Mouse (Mus musculus) c-Kit-negative CD71-positive TER-119-positive erythroid progenitor cells, embryonic 14.5 days (primary cell): ENCODE data around the gene Fgfr2.

Source experiments
- DNase-seq: peaks from one replicate; pipeline ENCODE4 v3.0.0-alpha.2; 2013; ENCODE audit warnings: low read depth, low spot score

Gene Fgfr2

DNA sequence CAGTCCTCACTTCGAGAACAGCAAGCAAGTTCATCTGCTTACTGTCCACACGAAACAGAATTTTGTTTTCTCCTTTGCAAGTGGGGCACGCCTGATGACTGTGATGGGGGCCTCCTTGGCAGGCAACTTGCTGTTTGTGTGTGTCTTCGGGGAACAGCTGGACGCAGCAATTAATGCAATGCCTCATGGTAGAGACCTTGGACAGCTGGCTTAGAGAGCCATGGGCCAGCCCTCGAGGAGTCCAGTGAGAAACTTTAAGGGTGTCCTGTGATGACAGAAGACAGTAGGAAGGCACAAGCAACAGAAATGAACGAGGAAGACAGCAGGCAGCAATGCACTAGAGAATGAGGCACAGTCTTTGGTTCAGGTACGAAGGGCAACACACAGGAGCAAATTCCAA is 852.8 kb downstream of the Fgfr2 start:
- DNase-seq: no peak

DNA sequence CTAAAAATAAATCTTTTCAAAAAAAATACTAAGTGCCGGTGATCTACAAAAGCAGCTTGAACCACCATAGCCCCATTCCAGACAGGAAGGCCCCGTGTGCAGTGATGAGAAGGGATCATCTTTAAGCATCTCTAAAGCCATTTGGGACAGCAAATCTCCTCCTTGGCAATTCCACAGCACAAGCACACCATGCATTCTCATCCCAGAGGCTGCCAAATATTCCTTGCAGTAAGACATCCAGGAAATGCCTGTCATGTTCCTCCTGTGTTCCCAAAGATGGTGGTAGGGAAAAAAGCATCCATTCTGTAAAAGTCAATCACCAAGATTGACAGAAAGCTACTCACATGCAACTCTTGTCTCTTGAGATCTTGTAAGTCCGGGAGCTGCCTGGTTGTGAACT is 853.5 kb downstream of the Fgfr2 start:
- DNase-seq: no peak

DNA sequence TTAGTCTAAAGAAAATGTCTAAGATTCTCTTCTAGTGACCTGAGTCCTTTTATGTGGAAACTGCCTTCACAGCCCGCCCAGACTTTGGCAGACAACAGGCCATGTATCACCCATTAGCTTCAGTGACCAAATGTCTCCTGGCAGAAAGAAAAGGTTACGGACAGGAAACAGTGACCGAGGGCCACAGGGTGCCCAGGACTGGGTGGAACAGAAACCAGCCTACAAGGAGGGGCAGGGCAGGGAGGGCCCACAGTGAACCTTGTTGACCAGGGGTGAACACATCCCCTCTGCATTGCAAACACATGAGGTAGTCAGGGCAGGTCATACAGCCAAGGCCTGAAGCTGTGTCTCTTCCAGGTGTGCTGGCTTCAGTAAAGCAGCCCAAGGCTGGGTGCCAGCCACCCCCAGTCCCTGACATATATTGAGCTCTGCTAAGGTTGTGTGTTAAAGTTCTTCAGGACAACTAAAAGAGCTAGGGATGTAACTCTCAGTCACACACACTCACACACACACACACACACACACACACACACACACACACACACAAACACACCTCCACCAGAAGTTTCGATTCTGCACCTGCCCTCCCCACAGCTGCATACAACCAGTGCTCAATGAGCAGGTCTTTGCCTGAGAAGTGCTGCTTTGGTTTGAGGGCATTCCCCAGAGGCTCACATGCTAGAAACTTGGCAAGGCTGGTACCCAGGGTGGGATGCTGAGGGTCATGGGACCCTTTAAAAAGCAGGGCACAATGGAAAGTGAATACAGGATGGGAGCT is 855.2 kb downstream of the Fgfr2 start:
- DNase-seq: no peak

DNA sequence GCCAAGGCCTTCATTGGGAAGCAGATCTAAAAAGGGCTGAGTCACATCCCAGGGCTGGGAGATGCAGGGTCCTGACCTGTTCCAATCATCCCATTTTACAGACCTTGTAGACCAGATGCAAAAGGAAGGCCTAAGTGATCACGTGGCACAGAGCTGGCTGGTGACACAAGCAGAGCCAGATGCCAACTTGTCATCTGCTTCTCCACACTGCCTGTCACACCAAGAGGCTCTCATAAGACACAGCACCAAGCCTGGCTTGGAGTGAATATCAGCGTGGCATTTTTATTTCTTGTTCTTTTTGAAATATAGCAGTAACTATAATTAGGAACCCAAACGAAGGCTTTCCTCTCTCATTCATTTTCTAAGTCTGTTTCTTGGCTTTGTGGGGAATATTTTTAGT is 858.4 kb downstream of the Fgfr2 start:
- no peak for DNase-seq

DNA sequence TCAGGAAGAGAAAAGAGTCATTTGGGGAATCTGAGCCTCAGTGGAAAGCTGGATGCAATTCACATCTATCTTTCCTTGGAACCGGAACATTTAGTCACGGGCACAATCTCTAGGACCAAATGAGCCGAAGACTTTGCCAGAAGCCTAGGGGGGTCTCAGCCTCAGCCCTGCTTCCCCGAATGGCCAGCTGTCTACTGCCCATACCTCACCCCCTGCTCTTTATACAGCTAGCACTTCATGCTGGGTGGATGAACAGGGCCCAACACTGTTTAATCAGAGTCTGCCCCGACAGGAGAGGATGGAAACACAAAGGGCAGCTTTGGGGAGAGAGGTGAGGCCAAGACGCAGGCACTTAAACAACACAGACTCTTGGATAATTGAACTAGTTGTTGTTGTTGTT is 860.0 kb downstream of the Fgfr2 start:
- no peak for DNase-seq

DNA sequence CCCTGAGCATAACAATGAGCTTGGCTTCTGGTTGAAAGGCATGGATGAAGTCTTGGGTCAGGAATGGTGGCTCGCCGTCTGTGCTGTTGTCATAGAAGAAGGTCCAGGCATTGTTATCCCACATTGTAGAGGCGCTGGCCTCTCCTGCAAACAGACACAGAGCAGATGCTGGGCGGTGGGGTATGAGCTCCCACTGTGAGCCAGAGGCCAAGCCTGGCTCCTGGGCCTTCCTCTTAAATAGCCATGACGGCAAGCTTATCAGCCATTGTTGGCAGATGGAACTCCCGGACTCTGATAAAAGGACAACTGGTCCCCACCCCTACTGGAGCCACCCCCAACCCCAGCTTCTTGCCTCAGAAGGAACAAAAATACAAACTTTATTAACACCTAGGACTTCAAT is 860.5 kb downstream of the Fgfr2 start:
- DNase-seq: peak; percentile 19

DNA sequence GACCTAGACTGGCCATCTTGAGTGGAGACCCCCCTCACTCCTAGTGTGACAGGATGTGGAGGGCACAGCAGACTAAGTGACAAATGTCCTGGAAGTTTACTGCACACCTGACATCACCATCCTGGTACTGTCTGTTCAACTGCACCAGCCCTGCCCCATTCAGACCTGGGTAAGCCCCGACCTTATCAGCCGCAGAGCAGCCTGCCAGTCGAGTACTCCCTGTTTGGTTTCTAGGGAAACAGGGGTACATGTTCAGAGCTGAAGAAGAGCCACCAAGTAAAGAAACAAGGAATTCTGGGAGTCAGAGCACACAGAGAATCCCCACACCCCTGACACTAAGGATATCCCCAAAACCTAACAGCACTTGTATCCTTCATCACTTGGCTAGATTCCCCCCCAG is 861.3 kb downstream of the Fgfr2 start:
- DNase-seq: peak; percentile 39

DNA sequence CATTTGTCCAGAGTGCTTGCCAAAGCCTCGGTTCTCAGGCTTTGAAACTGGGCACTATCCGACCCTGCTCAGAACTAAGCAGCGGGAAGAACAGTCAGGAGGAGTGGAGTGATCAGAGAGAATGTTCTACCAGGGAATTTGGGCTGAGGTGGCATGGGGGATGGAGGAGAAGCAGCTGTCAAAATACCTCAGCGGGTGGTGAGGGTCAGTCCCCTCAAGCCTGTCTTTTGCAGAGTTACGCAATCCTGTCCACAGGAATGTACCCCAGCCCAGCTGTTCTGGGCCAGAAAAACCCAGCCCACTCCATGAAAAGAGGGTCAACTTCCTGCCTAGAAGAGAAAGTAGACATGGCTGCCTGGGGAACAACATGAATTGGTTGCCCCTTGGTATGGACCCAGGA is 862.5 kb downstream of the Fgfr2 start:
- no peak for DNase-seq

DNA sequence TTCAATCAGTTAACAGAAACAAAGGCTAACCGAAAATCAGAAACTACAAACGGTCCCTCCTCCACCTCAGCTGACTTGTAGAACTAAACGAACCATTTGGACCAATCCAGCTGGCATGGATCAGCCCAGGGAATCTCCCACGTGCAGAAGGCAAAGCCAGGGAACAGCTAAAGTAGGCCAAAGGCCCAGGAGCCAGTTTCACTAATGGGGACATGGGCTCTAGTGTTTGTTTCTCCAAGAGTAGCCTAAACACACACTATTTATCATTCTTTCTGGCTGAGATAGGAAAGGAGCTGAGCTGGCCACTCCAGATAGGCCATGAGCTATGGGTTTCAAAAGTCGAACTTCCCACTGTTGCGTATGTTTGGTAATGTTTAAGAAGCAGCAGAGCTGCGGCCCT is 864.3 kb downstream of the Fgfr2 start:
- DNase-seq: no peak

DNA sequence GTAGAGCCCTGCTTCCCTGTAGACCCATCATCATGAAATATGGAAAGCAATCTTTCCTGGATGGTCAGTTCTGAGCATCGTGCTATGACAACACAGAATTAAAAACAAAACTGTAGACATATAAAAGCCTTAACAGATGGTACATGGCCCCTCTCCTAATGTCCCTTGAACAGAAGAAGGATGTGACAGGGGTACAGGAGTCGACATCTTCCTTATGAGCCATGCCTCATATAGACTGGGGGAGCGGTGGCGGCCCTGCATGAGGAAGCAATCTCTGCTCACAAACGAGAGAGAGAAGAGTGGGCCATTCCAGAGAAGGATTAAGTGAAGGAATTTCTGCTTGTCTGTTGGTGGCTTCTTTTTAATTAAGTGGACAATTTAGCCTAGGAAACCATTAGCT is 864.9 kb downstream of the Fgfr2 start:
- no peak for DNase-seq

DNA sequence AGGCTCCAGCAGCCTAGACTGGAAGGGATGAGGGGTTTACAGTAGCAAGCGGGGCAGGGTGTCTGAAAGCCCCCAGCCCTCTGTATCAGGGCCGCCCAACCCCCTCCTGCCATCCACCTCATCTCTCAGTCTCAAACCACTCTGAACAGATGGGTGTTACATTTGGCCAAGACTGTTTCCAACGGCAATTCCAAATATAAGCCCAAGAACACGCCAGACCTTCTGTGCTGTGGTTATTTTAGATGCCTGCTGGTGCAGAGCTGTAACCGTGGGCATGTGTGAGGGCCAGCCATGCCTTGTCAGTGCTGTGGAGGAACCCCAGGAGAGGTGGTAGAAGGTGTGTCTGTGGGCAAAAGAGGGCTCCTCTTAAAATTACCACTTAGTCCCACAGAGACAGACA is 869.6 kb downstream of the Fgfr2 start:
- DNase-seq: no peak

DNA sequence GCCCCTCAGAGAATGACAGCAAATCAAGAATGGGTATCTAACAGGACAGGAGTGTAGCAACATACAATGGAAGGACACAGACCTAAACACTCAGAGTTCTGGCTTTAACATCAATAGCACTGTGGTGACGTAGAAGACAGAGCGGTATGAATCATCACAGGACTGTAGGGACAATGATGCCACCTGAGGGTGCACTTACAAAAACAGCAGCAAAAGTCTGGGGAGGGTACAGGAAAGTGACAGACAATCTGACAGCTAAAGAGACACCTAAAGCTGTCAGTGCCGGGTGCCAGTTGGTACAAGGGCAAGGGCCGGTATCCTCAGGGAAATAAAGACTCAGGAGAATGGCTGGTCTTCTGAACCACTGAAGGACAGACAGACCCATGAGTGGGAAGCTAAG is 870.1 kb downstream of the Fgfr2 start:
- DNase-seq: no peak

DNA sequence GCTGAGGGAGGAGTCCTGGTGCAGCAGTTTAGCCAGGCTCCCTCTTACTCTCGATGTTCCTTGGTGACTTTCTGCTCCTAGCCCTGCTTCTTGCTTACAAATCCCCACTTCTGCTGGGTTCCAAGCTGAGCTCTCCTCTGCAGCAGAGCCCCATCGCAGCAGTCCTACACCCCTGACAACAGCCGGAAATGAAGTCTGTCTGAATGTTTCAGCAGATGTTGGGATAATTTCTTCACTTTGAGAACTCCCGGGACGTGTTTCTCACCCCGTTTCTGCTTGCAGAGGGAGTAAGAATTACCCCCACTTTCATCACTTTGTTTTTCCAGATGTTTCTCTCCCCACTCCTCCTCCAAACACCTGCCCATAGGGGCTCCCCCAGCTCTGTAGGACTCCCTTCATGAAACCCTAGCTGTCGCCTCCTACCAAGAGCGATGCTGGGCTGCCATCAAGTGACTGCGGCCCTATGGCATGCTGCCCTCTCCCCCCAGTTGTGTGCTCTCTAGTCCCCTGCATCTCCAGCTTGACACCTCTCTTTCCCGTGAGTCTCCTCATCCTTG is 873.5 kb downstream of the Fgfr2 start:
- no peak for DNase-seq

DNA sequence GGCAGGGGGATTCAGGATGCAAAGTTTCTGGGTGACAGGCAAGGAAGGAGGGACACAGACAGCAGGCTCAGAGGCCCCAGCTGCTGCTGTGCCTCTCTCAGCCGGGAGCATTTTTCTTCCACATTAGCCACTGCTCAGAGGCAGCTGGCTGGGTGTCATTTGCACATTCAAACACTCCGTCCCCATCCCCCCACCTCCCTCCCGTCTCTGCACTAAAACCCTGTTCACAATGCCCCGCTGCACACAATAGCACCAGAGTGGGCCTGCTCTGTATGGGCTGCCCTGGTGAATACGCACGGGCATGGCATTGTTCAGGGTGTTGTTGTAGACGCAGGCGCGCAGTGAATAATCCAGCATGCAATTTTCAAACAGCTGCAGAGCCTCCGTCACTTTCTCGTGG is 875.6 kb downstream of the Fgfr2 start:
- no peak for DNase-seq

DNA sequence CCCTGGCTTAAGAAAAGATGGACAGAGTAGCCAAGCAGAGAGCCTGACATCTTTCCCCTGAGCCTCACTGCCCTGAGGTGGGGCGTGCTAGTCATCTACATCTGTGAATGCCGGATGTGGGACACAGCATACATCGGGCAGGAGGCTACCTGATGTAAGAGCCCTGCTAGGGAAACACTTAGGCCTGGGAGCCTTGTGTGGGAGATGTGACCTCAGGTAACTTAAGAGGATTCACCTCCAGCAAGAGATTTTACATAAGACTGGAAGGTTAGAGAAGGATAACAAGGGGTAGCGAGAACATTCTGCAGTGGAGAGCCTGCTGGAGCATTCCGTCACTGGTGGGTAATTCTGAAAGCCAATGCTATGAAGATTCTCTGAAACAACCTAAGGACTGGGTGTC is 876.1 kb downstream of the Fgfr2 start:
- DNase-seq: no peak

DNA sequence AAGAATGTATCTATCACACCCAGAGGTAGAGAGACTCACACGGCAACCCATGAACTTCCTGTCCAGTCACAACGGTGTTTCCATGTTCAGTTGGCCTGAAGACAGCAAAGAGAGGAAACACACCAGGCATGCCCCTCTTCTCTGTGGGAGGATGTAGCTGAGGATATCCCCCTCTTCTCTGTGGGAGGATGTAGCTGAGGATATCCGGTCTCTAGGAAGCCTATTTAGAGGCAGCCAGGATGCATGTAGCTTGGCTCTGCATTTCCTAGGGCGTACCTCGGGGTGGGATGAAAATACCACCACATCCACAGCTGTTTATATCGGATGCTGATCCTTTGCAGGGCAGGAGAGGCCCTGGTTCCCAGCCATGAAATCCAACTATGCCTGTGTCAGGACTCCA is 877.4 kb downstream of the Fgfr2 start:
- DNase-seq: no peak

DNA sequence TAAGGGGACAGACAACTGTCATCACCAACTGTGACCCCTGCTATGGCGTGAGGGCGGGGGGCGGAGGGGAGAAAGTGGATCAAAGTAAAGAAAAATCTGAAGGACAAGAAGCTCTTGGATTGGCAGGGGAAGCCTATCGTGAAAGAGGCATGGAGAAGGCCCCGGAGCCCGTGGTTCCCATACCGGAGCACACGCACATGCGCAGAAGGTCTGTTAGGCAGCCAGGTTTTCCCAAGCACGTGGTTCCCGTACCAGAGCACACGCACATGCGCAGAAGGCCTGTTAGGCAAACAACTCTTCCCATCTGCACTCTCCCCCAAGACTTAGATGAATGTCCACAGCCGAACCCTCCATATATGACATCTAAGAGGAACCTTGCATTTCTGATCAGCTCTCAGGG is 878.5 kb downstream of the Fgfr2 start:
- no peak for DNase-seq

DNA sequence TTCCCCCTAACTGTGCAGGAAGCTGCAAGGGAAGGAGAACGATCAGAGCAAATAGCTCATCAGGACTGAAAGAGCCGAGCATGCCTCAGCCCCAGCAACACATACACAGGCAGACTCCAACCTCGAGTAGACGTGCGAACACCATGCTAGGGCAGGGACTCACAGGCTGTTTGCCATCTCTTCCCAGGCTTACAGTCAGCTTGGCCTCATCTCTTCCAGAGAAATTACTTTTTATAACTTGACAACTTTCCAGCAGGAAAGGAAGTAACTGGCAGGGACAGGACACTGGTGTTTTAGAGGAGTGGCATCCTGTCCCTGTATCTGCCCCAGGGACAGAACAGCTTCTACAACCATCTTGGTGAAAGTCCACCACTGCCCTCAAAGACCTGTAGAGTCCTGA is 879.9 kb downstream of the Fgfr2 start:
- no peak for DNase-seq

DNA sequence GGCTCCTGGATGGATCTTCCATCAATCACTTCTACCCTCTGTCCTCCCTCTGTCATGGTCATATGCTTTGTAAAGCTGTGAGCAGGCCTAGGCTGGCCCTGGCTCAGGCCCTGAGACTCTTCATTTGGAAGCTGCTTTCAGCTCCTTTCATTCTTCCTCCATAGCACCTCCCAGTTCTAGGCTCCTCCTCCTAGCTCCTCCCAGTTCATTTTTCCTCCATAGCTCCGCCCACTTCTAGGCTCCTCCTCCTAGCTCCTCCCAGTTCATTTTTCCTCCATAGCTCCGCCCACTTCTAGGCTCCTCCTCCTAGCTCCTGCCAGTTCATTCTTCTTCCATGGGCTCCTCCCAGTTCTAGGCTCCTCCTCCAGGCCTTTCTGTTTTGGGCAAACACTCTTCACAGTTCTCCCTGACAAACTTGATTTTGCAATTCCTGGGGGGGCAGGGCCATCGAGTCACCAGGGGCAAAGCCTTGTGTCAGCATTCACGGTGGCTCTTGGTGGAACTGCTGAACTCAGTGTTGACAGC is 880.5 kb downstream of the Fgfr2 start:
- DNase-seq: no peak

DNA sequence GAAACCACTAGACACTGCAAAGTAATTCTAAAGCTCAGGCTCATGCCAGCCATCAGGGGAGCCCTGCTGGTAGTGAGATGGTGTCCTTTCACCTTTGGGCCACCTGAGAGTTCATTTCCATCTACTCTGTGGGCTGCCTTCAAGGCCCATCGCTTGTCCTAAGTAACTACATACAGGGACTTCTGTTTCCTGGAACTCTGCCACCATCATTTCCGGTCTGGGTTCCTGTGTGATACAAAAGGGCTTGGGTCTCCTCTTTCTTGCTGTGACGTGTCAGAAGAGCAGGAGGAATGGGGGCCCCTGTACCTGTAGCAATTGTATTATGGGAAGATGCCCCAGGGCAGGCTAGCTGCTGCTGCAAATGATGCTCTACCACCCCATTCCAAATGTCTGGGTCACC is 884.2 kb downstream of the Fgfr2 start:
- no peak for DNase-seq

DNA sequence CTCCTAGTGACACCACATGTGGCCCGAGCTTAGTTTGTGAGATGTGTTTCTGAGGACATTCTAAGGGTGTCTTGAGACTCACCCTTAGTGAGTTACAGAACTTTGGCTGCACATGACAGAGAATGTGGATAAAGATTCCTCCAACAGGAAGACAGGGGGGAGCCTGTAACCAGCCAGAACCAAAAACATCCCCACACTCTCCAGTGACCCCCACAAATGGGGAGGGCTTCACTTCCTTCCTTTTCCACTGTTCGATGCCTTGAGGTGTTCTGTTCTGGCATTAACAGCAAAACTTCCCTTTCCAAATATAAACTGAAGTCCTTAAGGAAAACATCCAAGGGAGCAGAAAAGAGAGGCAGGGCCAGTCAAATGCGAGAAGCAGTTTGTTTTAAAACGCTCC is 886.0 kb downstream of the Fgfr2 start:
- DNase-seq: no peak

DNA sequence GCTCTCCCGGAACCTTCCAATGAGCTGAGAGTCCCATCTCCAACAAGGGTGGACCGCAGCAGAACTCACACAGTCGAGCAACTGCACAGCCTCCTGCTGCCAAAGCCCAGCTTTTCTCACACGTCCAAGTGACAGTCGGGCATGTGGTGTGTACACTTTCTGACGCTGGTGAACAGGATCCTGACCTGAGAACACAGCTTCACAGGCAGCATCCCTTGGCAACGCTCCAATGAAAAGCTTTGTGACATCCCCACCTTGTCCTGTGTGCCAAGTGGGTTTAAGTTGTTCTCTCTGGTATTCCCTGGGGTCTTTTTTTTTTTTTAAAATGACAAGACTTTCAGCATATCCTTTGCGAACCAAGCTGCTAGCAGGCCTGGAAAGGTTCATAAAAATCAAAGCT is 886.4 kb downstream of the Fgfr2 start:
- DNase-seq: no peak

DNA sequence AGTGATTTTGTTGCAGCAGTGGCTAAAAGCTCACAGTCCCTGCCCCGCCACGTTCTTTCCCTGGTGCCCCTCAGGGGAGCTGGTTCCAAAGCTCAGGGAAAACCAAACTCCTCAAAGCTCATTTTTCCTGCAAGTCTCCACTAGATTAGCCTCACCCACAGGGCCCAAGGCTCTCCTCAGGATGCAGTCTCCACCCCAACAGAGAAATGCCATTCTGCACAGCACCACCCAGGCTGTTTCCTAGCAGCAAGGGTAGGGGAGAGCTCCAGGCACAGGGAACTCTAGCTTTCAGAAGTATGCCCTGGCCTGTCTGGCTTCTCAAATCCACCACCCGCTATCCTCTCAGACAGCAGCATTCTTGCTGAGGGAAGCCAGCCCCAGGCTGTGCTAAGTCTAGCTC is 888.9 kb downstream of the Fgfr2 start:
- no peak for DNase-seq

DNA sequence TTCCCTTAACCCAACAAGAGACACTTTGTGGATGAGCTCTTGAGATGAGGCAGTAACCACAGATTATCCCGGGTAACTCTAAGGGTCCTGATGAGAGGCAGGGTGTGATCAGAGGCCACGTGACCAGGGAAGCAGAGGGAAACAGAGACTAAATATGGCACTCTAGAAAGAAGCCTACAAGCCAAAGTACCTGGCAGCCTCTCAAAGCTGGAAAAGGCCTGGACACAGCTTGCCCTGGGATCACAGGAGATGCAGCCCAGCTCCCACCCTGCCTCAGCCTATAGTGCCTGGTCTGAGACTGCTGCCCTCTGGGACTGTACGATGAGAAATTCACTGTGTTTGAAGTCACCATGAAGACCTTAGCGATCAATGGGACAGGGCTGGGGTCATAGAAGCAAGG is 889.4 kb downstream of the Fgfr2 start:
- DNase-seq: no peak
